Mouse (Mus musculus) megakaryocyte, embryonic 14.5 days (primary cell): ENCODE measurements around the gene Ces1c.

Experiments
- FLI1 ChIP-seq: IDR thresholded peaks from 2 replicates; pipeline ENCODE4 v1.6.1; 2012; ENCODE audit warnings: low read length, inconsistent platforms, mixed read lengths
- GATA1 ChIP-seq: IDR thresholded peaks from 3 replicates; pipeline ENCODE4 v1.6.1; 2012; ENCODE audit warnings: mixed read lengths, low read length, inconsistent platforms, borderline replicate concordance

- TF ChIP-seq GATA1 (no peak), FLI1 (no peak)
These were observed 1.1 kb upstream of the Ces1c start for GRCm38 (mm10) chr8:93132196-93132595.
